Mouse (Mus musculus) hindbrain, embryonic 16.5 days (tissue): Measurements from ENCODE around the gene Nrsn2. TPM values are rescaled to one million over a fixed set of nuclear protein-coding genes. Genes with fewer than 3 reads are reported as not detected.
A peak's percentile ranks its signal among the peaks of the same experiment; 100 is the strongest.

Experiments
- ATAC-seq: fragments of 200-750 bp; cut with Nextera tagmentation; 2 replicates; pipeline ENCODE4 v1.8.0; 2017; ENCODE audit warnings: moderate TSS enrichment, moderate library complexity
- H3K27ac ChIP-seq: fragments of 300-500 bp; sonication (generic); 2 replicates; pipeline ENCODE4 v1.5.1; 2014; ENCODE audit warnings: low read depth, mild to moderate bottlenecking, control low read depth, low read length, moderate library complexity
- H3K27me3 ChIP-seq: fragments of 300-500 bp; sonication (generic); replicated peaks from 2 replicates; pipeline ENCODE4 v1.6.1; 2014; ENCODE audit warnings: low read length; ENCODE audit not compliant: control insufficient read depth, insufficient read depth
- H3K36me3 ChIP-seq: fragments of 300-500 bp; sonication (generic); 2 replicates; pipeline ENCODE4 v1.6.1; 2014; ENCODE audit warnings: mild to moderate bottlenecking, low read length, moderate library complexity, mixed read lengths; ENCODE audit not compliant: control insufficient read depth, insufficient read depth
- H3K4me1 ChIP-seq: fragments of 300-500 bp; sonication (generic); 2 replicates; pipeline ENCODE4 v1.6.1; 2014; ENCODE audit warnings: low read depth, low read length; ENCODE audit not compliant: control insufficient read depth, insufficient read depth
- H3K4me2 ChIP-seq: fragments of 300-500 bp; sonication (generic); 2 replicates; pipeline ENCODE4 v1.6.1; 2014; ENCODE audit warnings: mild to moderate bottlenecking, low read length, control low read depth, moderate library complexity
- H3K4me3 ChIP-seq: fragments of 300-500 bp; sonication (generic); 2 replicates; pipeline ENCODE4 v1.5.1; 2014; ENCODE audit warnings: mild to moderate bottlenecking, low read length, control low read depth, moderate library complexity
- H3K9ac ChIP-seq: fragments of 300-500 bp; sonication (generic); 2 replicates; pipeline ENCODE4 v1.6.1; 2014; ENCODE audit warnings: low read depth, mild to moderate bottlenecking, control low read depth, low read length, moderate library complexity
- H3K9me3 ChIP-seq: fragments of 300-500 bp; sonication (generic); 2 replicates; pipeline ENCODE4 v1.6.1; 2014; ENCODE audit warnings: mild to moderate bottlenecking, low read length, moderate library complexity; ENCODE audit not compliant: control insufficient read depth
- WGBS: fragments of 180-500 bp; shearing (Covaris S2); extraction: QIAGEN DNeasy Blood & Tissue Kit; methylation state at CpG from one replicate; pipeline ENCODE4 v1.1.7; 2014; 5-methylcytosine and 5-hydroxymethylcytosine counted together
- polyA plus RNA-seq: library from polyadenylated mRNA; unstranded; fragments of >200 nt; fragmentation: Nextera tagmentation; extraction: Ambion mirVana; gene quantifications from 2 replicates; pipeline ENCODE4 v1.2.1, GENCODE M21; 2015

Gene Nrsn2
- polyA plus RNA-seq, 1 experiment from 2014 or later: 72.0 TPM

DNA sequence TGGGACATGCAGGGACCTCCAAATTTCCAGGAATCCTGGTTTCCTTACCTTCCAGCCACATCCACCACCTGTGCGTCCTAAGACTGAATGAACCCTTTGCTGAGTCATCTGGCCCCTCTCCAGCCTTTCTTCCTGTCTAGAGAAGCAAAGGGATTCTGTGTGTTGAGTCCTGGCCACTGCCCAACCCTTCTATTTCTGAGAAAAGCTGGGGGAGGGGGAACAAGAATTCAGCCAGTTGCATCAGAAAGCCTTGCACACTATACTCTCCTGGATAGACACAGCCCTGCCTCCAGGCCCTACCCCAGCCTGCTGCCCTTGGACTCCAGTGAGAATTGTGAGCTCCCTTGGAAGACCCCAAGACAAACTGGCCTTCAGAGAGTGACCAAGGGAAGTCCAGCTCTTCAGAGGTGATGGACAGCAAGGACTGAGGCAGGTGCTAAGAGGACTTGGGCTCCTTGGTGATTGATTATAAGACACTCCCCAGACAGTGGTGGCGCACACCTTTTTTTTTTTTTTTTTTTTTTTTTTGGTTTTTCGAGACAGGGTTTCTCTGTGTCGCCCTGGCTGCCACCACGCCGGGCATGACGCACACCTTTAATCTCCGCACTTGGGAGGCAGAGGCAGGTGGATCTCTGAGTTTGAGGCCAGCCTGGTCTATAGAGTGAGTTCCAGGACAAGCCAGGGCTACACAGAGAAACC, 26.4 kb downstream of the Nrsn2 start:
- Histone ChIP-seq H3K27me3 (peaks cover 3% of the 10 kb centered on the region; the same call in 1 of the 2 replicates), H3K4me3 (no peak overlapping the region), H3K4me1 (no peaks in the 10 kb centered on the region), H3K9me3 (no peaks in the 10 kb centered on the region), H3K27ac (no peak overlapping the region), H3K36me3 (no peaks in the 10 kb centered on the region), H3K4me2 (no peak overlapping the region), H3K9ac (no peak overlapping the region)
- 86% methylated on average over 7 of the region's 8 CpGs for WGBS
- 0 out of 2 replicates have a peak, but pooled peaks have one; percentile 14 for ATAC-seq

DNA sequence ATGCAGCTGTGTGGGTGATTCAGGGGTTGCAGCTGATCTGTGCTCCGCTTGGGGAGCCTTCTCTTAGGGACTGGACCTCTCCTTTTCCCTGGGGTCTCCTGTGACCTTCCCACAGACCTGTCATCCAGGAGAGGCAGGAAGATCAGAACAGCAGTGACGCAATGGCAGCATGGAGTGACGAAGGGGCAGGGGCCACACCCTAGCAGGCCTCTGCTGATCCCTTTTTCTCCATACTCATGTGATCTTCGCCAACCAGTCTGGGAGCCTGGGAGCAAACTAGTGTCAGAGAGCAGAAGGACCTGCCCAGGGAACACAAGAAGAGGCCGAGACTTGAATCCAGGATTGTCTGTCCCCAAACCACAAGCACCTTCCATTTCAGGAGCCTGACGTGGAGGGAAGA, 27.2 kb downstream of the Nrsn2 start:
- Histone ChIP-seq H3K36me3 (no peaks in the 10 kb centered on the region), H3K4me2 (no peak overlapping the region), H3K4me3 (no peak overlapping the region), H3K9ac (no peak overlapping the region), H3K27me3 (peaks cover 3% of the 10 kb centered on the region; the same call in 1 of the 2 replicates), H3K27ac (no peak overlapping the region), H3K9me3 (no peaks in the 10 kb centered on the region), H3K4me1 (peaks cover 5% of the 10 kb centered on the region)
- ATAC-seq: no peak
- WGBS: 82% methylated on average over 6 of the region's 6 CpGs

DNA sequence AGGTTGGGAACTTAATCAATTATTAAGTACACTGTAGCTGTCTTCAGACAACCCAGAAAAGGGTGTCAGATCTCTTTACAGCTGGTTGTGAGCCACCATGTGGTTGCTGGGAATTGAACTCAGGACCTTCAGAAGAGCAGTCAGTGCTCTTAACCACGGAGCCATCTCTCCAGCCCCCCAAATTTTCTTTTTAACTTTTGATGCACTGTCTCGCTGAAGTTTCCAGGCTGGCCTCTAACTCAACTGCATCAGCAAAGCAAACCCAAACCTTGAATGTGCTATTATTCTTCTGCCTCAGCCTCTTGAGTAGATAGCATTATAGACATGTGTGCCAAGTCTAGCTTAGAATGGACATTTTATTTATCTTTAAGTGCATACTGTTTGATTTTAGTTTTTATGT, 28.7 kb downstream of the Nrsn2 start:
- no peak overlapping the region for H3K4me3 ChIP-seq

DNA sequence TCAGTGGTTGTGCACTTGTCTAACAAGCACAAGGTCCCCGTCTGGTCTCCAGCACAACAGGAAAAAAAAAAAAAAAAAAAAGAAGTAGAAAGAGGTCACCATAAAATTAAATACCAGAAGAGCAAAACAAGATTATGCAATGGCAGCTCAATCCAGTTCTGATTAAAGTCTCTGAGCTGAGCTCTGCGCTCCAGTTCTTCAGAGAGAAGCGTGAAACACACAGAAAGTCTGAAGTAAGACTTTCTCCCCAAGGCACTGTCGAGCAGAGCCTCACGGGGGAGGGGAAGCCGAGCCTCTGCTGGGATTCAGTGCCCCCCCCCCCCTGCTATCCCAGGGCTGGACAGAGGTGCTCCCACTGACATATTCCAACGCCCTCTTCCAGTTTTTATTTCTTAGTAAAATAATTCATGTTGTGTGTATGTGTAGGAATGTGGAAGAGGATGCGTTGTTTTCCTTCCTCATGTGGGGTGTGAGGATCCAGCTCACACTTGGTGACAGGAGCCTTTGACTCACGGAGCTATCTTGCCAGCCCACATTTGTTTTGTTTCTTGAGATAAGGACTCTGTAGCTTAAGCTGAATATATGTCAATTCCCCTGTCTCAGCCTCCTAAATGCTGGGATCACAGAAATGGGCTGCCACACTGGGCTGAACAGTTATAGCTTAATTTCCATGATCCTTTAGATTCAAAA, 29.5 kb downstream of the Nrsn2 start:
- ATAC-seq: no peak
- 50% methylated on average over 9 of the region's 9 CpGs for WGBS
- H3K36me3 ChIP-seq: no peaks in the 10 kb centered on the region

More for the DNA sequence above, 28.7 kb downstream of the Nrsn2 start:
- WGBS: 81% methylated on average over 2 of the region's 2 CpGs
- Histone ChIP-seq H3K27me3 (peaks cover 3% of the 10 kb centered on the region; the same call in 1 of the 2 replicates), H3K4me2 (no peak overlapping the region), H3K9ac (no peak overlapping the region), H3K36me3 (no peaks in the 10 kb centered on the region), H3K9me3 (no peaks in the 10 kb centered on the region), H3K4me1 (peaks cover 6% of the 10 kb centered on the region), H3K27ac (no peak overlapping the region)
- no peak for ATAC-seq

DNA sequence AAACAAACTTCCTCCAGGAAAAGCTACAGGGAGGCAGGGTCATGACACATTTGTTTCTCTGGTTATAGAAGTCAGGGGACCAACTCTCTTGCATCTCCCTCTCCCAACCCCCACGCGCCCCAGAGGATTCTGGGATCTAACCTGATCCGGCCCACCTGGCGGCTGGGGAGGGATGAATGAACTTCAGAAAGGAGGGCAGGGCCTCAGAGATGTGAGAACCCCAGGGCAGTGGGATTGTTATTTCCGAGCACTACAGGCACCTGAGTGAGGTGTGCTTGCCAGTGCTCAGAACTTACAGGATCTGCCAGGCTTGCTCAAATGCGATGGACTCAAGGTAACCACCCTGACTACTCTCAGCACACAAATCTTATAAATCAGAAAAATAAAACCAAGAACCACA, 31.0 kb downstream of the Nrsn2 start:
- no peak overlapping the region for H3K27ac ChIP-seq
- peaks cover 3% of the 10 kb centered on the region; the same call in 1 of the 2 replicates for H3K27me3 ChIP-seq
- H3K4me2 ChIP-seq: no peak overlapping the region
- 75% methylated on average over 6 of the region's 6 CpGs for WGBS
- H3K4me1 ChIP-seq: peaks cover 6% of the 10 kb centered on the region
- no peaks in the 10 kb centered on the region for H3K36me3 ChIP-seq
- H3K9ac ChIP-seq: no peak overlapping the region
- no peak overlapping the region for H3K4me3 ChIP-seq
- no peaks in the 10 kb centered on the region for H3K9me3 ChIP-seq
- no peak for ATAC-seq

More for the DNA sequence above, 29.5 kb downstream of the Nrsn2 start:
- Histone ChIP-seq H3K27me3 (peaks cover 3% of the 10 kb centered on the region; the same call in 1 of the 2 replicates), H3K4me1 (peaks cover 6% of the 10 kb centered on the region), H3K27ac (no peak overlapping the region), H3K9ac (no peak overlapping the region), H3K4me3 (no peak overlapping the region), H3K4me2 (no peak overlapping the region), H3K9me3 (no peaks in the 10 kb centered on the region)

DNA sequence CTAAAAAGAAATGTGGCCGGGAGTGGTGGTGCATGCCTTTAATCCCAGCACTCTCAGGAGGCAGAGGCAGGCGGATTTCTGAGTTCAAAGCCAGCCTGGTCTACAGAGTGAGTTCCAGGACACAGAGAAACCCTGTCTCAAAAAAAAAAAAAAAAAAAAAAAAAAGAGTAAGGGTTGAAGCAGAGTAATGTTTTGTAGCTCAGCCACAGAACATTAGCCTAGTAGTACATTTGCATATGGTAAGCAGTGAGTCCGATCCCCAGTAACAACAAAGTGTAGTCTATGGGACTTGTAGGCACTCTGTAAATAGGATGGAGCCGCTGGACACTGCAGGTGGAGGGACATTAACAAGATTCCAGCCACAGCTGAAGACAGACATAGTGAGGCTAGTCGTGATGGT, 31.5 kb downstream of the Nrsn2 start:
- H3K9me3 ChIP-seq: no peaks in the 10 kb centered on the region
- H3K4me1 ChIP-seq: peaks cover 6% of the 10 kb centered on the region
- peaks cover 3% of the 10 kb centered on the region; the same call in 1 of the 2 replicates for H3K27me3 ChIP-seq
- 70% methylated on average over 5 of the region's 5 CpGs for WGBS
- ATAC-seq: no peak
- no peaks in the 10 kb centered on the region for H3K36me3 ChIP-seq
- no peak overlapping the region for H3K4me2 ChIP-seq
- H3K4me3 ChIP-seq: no peak overlapping the region
- H3K27ac ChIP-seq: no peak overlapping the region
- no peak overlapping the region; the same call in 1 of the 2 replicates for H3K9ac ChIP-seq

DNA sequence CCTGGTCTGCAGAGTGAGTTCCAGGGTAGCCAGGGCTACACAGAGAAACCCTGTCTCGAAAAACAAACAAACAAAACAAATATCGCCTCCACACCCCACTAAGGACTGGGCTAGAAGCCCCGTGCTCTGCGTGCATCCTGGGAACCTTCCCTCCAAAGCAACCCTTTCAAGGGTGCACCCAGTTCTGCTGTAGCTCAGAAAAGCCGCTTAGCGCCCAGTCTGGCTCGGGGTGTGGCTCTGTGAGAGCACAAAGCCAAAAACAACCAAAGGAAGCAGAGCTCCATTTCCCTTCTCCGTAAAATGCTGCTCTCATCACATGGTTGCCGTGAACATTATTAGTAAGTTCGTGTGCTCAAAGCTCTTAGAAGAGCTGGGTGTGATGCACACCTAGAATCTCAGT, 32.1 kb downstream of the Nrsn2 start:
- Histone ChIP-seq H3K9ac (peak overlapping the region; percentile 74), H3K4me3 (peak overlapping the region; percentile 60), H3K4me1 (peaks cover 6% of the 10 kb centered on the region), H3K27ac (no peak overlapping the region), H3K36me3 (no peaks in the 10 kb centered on the region), H3K4me2 (peak overlapping the region; percentile 97), H3K27me3 (peaks cover 3% of the 10 kb centered on the region; the same call in 1 of the 2 replicates), H3K9me3 (no peaks in the 10 kb centered on the region)
- peak; percentile 24 for ATAC-seq
- 7% methylated on average over 10 of the region's 10 CpGs for WGBS

DNA sequence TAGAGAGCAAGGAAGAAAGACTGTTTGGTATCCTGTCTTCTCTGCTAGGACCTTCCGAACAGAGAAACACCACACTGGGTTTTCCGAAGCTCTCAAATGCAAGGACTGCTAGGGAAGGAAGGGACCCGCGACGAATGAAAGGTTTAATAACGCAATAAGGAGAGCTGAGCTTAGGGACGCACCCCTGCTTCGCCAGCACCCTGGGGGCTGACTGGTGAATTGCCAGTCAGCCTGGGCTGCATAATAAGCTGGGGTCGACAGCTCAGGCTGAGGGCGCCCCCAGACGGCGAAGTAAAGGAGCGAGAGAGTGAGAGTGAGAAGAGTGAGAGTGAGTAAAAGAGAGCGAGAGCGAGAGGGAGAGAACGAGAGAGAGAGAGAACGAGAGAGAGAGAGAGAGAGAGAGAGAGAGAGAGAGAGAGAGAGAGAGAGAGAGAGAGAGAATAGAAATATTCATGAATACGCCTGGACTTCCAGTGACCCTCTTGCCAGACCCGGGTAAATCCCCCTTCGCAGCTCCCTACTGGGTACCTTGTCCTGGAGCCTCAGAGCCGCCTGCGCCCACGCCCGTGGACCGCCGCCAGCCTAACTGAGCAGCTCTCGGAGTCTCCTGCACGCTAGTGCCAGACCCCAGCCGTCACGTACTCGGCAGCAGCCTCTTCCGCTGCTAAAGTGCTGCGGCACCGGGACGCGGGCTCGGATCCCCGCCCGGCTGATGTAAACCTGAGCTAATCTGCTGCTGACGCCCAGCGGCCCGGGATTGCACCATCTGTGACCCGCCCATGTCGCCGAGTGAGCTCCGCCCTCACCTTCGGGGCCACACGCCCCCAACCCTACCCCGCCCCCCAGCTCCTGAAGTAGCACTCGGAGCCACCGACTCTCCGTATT, 32.9 kb downstream of the Nrsn2 start, which contains the start of gene Trib3:
Gene Trib3, minus strand, starts transcription at position 704 of the 885 bp plus-strand sequence.
- H3K4me1 ChIP-seq: peaks cover 6% of the 10 kb centered on the region
- ATAC-seq: peak; percentile 86
- H3K27ac ChIP-seq: peak within 1 kb of the TSS; percentile 71
- H3K27me3 ChIP-seq: peaks cover 3% of the 10 kb centered on the region; the same call in 1 of the 2 replicates
- no peaks in the 10 kb centered on the region for H3K9me3 ChIP-seq
- H3K4me2 ChIP-seq: peak within 1 kb of the TSS; percentile 97
- H3K4me3 ChIP-seq: peak within 1 kb of the TSS; percentile 60
- H3K36me3 ChIP-seq: no peaks in the 10 kb centered on the region
- peak within 1 kb of the TSS; percentile 74 for H3K9ac ChIP-seq
- WGBS: under 1% methylated on average over 50 of the region's 52 CpGs
